Mouse (Mus musculus): Measurements from ENCODE around the gene Ccdc57.
"Not testable (repeated sequence)": the region's sequence is repeated elsewhere in the genome, so short reads cannot be mapped to it uniquely, and the experiment has no call there.

Ccdc57 gene

DNA sequence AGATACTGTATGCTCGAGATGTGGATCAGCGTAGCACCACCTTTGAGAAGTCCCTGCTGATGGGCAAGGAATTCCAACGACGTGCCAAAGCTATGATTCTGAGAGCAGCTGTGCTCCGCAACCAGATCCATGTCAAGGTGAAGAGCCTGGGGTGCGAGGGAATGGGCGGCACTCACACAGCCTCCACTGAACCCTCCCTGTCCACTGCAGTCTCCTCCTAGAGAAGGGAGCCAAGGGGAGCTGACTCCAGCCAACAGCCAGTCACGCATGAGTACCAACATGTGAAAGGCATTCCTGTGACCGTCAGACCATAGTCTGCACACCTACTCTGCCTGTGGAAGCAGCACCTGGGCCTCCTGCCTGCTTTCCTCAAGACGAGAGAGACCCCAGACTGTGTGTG, 144.2 kb downstream of the Ccdc57 start:
- DNase-seq (ENCODE audit: low spot score in 2 of 2), result not testable (repeated sequence)

DNA sequence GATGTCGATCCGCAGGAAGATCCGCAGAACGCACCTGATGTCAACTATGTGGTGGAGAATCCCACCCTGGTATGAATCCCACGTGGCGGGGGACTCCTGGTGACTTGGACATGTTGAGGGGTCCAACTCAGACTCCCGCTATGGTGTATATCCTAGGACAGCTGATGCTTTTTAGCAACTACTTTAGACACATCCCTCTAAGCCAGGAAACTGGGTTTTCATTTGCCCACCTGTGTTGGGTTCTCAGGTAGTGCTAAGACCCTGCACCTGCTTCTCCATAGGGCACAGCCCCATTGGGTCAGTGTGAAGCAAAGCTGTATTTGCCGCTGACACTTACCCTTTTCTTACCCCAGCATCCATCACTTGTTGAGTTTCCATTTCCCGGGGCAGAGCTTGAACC, 147.5 kb downstream of the Ccdc57 start:
- no peak for DNase-seq (ENCODE audit: low spot score in 2 of 2)

DNA sequence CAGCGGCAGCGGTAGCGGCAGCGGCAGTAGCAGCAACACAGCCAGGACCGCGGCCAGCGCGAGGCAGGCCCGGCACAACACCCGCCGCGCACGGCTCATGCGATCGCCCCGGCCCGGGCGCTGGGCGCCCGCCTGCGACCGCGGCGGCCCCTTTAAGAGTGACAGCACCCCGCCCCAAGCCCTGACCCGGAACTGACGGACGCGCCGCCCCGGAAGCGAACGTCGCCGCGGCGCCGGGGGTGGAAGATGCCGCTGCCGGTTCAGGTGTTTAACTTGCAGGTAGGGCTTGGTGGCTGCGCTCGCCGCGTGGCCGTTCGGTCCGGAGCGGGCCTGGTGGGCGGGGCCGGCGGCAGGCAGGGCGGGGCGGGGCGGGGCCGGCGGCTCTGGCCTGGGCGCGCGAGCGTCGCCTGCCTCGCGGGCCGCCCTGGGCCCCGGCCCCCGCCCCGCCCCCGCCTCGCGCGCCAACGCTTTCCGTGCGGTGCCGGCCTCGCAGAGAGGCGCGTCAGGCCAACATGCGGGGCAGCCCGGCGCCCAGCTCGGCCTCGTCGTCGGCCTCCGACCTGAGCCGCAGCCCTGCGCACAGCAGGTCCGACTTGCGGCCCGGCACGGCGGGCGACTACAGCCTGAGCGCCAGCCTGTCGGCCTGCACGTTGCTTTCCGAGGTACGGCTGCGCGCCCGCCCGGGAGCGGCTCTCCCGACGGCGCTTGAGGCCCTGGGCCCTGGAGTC, 148.4 kb downstream of the Ccdc57 start, which contains the start of the genes Rfng and Gps1:
Rfng (minus strand) TSS at position 144 of the 728 bp plus-strand sequence.
Gps1 (plus strand) TSS at position 209 of the 728 bp plus-strand sequence.
- peak; percentile 79 to 85 for DNase-seq (ENCODE audit: low spot score in 2 of 2)

DNA sequence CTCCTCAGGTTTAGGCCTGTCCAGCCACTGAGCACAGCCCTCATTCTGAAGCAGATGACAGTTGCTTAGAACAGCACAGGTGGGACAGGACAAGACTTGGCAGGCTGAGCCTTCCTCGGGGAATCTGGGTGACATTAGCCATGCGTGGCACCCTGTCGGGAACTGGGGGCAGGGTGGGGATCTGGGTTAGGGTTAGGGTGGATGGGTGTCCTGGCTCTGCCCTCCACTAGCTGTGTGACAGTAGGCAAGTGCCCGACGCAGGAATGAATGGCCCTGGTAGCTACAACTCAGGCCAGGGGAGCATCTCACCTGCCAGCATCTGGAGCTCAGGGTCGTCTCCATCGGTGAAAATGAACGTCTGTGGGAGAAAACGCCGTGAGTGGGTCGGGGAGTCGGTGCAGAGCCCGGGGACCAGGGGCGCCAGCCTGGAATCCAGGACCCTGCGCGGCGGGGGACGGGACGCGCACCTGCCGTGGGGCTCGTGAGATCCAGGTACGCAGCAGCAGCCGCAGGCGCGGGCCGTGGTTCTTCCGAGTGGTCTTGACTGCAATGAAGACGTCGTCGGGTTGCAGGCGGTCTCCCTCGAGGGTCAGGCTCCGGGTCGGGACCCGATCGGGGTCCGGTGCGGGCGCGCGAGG, 149.1 kb downstream of the Ccdc57 start:
- DNase-seq (ENCODE audit: low spot score in 2 of 2), result peak in 1 of 2 experiments; percentile 20

DNA sequence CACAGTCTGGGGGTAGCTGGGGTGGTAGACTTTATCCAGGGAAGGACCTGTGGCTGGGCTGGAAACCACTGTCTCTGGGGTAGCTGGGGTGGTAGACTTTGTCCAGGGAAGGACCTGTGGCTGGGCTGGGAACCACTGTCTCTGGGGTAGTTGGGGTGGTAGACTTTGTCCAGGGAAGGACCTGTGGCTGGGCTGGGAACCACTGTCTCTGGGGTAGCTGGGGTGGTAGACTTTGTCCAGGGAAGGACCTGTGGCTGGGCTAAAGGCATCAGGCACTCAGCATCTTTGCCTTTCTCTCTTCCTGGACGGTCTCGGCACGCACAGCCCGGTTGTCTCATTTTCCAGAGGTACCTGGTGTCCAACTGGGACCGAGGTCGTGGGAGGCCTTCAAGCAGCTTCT, 151.3 kb downstream of the Ccdc57 start:
- DNase-seq (ENCODE audit: low spot score in 2 of 2), result not testable (repeated sequence)

DNA sequence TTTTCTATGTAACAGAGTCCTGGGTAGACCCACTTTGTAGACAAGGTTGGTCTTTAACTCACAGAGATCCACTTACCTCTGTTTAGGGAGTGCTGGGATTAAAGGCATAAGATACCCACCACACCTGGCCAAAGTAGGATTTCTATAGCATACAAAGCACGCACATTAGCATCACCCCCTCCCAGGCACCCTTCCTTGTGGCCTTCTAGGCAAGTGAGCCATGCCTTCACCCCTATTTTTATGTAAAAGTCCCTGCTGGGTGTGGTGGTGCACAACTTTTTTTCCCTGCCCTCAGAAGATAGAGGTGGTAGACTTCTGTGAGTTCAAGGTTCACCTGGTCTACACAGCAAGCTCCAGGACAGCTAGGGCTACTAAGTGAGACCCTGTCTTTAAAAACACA, 152.8 kb downstream of the Ccdc57 start:
- no peak for DNase-seq (ENCODE audit: low spot score in 2 of 2)

DNA sequence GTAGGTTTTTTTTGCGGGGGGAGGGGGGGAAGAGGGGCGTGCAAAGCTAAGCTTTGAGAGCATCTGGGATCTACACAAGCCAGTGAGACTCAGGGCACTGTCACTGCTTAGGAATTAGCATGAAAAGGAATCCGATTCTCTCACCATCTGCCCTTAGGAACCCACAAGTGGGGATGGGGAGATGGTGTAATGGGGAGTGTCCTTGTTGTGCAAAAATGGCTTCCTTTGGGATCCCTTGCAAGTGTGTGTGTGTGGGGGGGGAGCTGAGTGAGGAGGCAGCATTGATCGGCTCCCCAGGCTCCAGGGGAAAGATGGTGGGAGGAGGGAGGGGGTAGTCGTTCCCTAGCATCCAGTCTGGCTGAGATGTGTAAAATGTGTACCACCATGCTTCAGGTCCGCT, 155.5 kb downstream of the Ccdc57 start:
- no peak for DNase-seq (ENCODE audit: low spot score in 2 of 2)

Measured in urinary bladder, postnatal 36 days (tissue).